Mouse (Mus musculus) thymus, postnatal 14 days (tissue): Measurements from ENCODE around the gene Thap8.
A peak's percentile ranks its signal among the peaks of the same experiment; 100 is the strongest.

Source experiments
- DNase-seq: peaks from one replicate; pipeline ENCODE4 v3.0.0; 2021

Thap8 gene

DNA sequence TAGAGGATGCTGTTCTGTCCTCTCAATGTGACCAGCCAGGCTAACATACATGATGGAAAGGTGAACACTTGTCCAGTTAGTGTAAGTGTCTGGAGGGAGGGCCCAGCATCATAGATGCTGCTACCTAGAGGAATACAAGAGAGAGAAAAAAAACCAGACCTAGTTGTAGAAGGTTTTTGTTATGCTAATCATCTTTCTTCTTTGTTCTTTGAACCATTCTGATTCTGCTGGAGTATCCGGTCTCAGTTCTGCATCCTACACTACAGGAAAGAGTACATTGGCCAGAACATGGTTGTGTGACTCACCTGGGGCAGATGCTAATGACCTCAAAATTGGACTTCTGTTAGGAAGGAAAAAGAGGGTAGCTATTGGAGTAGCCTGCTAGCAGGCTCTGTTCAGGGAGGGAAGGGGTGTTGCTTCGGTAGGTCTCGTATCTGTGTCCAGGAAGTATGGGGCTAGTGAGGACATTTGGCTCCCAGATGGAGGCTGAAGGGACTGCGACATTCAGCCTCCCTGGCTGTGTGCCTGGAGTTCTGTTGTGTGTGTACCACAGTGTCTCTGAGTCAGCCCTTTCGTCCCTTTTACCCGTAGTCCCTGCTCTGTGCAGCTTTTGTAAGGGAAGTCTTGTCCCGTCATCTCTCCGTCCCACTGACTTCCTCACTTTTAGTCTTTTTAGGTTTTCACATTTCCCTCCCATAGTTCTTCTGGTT, 7.0 kb downstream of the Thap8 start:
- no peak for DNase-seq

DNA sequence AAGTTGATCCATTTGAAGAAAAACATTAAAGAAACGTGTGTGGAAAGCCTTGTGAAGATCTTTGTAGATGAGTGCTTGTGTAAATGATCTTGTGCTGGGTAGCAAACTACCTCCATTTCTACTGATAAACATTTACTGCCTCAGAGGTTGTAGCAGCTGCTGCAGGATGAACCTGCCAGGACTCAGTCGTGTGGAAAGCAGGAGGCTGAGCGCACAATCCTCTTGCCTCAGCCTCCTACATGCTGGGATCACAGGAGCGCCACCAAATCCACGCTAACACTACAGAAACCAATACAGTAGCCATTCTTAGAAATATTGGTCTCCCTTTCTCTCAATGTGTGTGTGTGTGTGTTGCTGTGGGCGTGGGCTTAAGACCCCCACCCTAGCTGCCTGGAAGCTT, 8.2 kb downstream of the Thap8 start:
- no peak for DNase-seq

- DNase-seq, result no peak
Observed at GRCm38 (mm10) chr7:30289071-30289713, 9.3 kb downstream of the Thap8 start.

GRCm38 (mm10) chr7:30289714-30290399, 10.0 kb downstream of the Thap8 start:
- DNase-seq, result no peak

DNA sequence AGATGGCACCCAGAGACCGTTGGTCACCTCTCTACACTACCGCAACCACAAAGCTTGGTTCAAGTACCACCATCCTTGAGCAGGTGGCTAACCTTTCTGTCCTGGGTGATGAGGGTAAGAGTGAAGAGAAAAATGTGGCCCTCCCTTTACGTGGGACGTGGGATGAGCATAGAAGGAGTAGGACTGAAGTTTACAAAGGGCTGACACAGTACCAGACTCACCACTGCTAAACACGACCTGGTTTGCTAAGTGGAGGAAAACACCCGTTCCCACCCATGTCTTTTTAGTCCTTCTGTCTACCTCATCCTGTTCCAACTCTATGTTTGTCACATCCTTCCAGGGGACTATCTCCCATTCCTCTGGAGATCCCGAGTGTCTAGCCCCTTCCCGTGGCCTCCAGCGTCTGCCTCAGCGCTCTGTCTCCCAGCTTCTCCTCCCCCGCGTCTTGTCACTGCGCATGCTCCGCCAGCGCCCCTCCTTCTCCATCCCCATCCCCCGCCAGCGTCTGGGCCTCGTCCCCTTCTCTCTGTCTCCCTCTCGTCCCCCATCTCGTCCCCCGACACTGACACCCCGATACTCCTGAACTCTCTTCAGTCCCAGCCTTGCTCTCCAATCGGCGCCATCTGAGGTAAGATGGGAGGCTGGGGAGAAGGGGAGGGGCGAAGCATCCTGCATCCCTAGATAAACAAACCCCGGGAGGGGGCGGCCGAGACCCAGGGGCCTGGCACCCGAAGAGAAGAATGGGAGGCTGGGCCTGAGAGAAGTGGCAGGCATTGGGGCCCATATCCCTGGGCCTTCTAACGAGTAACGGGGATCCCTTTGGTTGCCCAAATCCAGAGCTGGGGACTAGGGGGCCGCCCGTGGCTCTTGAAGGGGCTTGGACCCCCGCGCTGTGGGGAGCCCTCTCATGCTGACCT, 11.6 kb downstream of the Thap8 start, which contains the start of gene Clip3:
Gene Clip3, plus strand, starts transcription at position 514 of the 917 bp plus-strand sequence.
- peak; percentile 62 for DNase-seq

GRCm38 (mm10) chr7:30293795-30294194, 13.9 kb downstream of the Thap8 start:
- no peak for DNase-seq

- DNase-seq, result no peak
Observed at GRCm38 (mm10) chr7:30294296-30294695, 14.4 kb downstream of the Thap8 start.

- DNase-seq, result no peak
Observed at GRCm38 (mm10) chr7:30295103-30295502, 15.2 kb downstream of the Thap8 start.

GRCm38 (mm10) chr7:30296816-30297215, 16.9 kb downstream of the Thap8 start:
- DNase-seq, result no peak

GRCm38 (mm10) chr7:30297266-30297665, 17.4 kb downstream of the Thap8 start:
- no peak for DNase-seq

DNA sequence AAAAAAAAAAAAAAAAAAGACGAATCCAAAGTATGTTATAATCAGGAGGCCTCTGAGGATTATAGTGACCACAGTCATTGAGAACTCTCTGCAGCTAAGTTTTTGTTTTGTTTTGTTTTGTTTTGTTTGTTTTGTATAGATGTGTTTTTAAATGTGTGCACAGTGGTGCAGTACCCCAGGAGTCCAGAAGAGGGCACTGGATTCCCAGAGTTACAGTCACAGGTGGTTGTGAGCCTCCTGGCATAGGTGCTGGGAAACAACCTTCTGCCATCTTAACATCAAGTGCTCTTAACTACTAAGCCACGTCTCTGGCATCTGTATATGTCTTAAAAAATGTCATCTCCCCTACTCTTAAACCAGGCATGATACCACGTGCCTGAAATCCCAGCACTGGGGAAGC, 21.0 kb downstream of the Thap8 start:
- peak; percentile 47 for DNase-seq

GRCm38 (mm10) chr7:30306083-30306779, 26.3 kb downstream of the Thap8 start:
- peak; percentile 21 for DNase-seq

DNA sequence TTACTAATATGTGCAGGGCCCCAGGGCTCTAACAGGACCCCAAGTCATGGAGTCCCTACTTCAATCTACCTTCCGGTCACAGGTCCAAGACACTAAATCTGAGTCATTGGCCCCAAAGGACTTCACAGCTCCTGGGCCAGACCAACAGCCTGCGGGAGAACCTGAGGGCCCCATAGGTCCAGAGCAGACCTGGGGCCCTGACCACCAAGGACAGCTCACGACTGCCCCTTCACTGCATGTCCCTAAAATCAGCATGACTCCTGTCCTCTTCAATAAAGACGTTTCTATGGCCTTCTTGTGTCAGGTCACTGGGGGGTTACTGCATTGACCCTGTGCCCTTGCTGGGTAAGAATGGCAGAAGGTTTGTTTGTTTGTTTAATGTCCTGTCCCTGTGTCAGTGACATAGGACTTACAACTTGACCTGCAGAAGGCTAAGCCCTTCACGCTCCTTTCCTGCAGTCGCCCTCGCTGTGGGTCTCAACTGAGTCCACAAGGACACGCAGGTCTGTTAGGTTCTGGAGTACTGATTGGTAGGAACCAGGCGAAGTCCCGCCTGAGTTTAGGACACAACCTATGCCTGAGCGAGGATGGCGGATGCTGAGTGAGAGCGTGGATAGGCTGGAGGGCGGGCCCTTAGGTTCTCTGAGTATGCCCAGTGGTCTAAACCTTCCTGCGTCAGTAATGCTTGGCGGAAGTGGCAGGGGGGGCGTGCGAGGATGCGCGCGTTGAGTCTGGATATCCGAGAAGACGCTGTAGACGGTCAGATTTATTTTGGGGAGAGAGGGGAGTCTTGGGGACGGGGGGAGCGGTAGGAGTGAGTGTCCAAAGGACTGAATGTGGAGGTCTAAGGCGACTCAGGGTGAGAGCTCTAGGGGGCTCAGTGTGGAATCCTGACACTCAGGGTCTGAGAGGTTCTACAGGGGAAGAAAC, 28.4 kb downstream of the Thap8 start, which contains the start of gene Alkbh6:
Gene Alkbh6, plus strand, starts transcription at position 642 of the 930 bp plus-strand sequence.
- DNase-seq, result peak; percentile 94

- DNase-seq, result no peak
Observed at GRCm38 (mm10) chr7:30309395-30310129, 29.7 kb downstream of the Thap8 start.

- no peak for DNase-seq
Observed at GRCm38 (mm10) chr7:30310136-30310535, 30.2 kb downstream of the Thap8 start.

DNA sequence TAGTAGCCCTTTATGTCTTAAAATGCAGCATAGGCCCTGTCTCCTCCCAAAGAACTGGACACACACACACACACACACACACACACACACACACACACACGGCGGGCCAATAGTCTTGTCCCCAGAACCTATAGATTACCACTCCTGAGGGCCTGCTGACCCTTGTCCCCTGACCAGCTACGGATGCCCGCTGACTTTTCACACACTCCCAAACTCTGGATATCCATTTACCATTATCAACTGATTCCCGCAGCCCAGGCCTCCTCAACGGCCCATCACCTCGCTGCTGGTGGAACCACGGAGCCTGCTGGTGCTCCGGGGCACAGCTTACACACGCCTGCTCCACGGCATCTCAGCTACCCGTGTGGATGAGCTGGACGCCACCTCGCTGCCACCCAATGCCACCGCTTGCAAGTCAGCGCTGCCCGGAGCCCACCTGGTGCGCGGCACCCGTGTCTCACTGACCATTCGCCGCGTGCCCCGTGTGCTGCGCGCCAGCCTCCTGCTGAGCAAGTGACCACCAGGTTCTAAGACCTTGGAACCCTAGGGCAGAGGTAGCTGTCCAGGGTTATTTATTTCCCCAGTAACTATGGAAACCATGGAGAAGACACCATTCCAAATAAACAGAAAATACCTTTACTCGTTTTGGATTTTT, 33.9 kb downstream of the Thap8 start:
- DNase-seq, result no peak

DNA sequence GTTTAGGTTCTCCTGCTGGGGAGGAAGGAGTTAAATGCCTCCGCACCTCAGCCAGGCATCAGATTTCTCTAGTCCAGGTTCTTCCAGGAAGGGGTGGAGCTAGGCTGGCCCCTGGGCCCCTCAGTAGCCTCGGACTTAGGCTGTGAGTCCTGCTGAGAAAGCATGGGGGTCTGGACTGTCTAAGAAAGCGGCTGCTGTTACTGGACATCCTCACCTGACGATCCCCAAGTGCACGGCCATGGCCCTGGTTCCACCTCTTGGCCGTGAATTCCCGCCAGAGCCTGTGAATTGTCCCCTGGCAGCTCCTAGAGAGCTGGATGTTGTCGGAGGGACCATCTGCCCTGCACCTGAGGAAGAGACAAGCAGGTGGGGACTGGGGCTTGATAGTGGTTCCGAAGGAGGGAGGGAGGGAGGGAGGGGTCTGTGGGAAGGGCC, 34.8 kb downstream of the Thap8 start, which contains the start of gene Syne4:
Gene Syne4, plus strand, starts transcription at position 87 of the 435 bp plus-strand sequence.
- no peak for DNase-seq

- no peak for DNase-seq
Observed at GRCm38 (mm10) chr7:30315559-30316529, 36.0 kb downstream of the Thap8 start.
